Mouse (Mus musculus): ENCODE measurements around the gene Daam1. TPM values are rescaled to one million over a fixed set of nuclear protein-coding genes. Genes with fewer than 3 reads are reported as not detected.

The Daam1 gene
- total RNA-seq, 4 experiments from 2014 or later, result 22.6 to 28.0 (median 26.9) TPM

DNA sequence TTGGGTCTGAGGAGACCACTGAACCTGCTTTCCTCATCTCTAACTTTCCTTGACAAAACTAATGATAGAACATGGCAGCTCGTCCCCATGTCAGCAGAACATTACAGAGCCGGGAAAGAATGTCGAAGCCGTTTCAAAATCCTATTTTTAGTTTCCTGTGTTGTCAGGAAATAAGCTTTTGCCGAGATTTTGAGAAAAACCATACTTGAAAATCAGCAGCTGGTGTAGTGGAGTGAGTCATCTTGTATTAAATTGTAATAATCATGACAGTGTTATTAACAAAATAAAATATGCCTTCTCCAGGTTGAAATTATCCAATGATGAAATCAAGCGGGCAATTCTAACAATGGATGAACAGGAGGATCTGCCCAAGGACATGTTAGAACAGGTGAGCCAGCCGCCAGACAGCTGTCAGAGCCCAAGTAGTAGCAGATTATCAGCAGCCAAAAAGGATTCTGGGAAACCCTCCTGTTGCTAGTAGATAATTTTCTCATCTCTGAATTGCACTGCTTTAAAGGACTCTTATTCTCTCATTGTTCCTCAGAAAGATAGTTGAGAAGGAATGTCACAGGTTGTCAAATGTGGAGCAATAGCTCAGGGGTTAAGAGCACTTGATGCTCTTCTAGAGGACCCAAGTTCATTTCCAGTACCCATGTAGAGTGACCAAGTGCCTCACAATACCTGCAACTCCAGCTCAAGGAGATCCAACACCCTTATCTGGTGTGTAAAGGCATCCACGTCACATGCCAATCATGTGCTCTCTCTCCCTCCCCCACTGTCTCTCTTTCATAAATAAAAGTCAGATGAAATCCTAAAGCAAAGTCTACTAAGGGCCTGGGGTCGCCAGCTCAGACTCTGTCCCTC lies 140.1 kb downstream of the Daam1 start:
- DNase-seq, result no peak

DNA sequence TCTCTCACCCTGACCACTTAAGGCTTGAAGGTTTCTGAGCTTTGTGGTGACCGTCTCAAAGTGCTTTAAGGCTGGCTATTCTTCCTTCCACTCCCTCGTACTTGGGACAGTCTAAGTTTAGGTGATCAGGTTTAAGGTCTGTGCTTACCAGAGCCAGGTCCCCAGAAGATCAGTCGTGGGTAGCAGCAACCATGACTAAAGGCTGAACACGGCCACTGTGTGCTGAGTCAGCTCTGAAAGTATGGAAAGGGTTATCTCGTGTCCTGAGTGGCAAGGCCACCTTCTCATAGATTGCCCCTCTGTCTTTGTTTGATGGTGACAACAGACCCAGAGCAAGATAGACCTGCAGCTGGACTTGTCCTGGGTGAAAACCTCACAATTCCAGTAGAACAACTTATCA lies 141.2 kb downstream of the Daam1 start:
- DNase-seq, result no peak

DNA sequence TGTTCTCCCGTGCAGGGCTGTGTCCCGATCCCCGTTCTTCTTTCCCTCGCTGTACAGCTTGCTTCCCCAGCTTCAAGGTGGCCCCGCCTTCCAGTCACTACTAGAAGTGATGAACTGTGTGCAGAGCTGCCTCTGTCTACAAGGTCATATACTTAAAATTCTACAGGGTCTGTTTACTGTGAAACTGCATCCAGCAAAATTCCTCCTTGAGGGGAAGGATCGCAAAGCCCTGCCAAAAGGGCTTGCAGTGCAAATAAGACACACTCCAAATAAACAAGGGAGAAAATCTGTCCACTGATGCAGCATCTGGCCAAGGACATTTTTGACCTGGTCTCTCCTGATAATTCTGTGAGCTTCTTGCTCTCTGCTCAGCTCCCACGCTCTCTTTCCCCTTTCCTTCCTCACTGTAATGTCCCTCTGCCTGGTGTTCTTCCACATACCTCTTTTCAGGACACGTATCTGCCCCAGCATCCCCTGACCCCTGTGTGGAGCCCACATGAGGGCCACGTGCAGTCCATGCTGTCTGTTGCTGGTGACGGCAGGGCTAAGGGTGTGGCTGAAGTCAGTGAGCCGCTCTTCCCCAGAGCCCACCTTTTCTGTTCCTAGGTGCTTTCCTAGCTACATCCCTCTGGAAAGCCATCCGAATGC lies 141.9 kb downstream of the Daam1 start:
- peak; percentile 26 for DNase-seq

DNA sequence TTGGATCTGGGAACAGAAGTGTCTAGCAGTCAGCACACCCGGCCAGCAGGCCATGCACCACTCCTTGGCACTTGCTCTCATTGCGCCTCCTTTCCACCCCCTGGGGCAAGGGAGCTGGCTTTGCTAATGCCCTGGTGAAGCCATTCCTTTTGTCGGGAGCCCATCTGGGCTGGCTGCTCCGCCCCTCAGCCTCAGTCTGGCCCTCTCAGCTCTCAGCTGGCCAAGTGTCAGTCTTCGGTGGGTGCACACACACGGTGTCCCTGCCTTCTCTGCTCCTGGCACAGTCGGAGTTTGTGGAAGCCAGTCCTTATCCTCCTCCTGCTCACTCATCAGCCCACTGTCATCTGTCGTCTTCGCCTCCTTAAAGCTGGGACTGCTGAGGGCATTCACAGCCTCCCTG lies 142.7 kb downstream of the Daam1 start:
- DNase-seq, result no peak

DNA sequence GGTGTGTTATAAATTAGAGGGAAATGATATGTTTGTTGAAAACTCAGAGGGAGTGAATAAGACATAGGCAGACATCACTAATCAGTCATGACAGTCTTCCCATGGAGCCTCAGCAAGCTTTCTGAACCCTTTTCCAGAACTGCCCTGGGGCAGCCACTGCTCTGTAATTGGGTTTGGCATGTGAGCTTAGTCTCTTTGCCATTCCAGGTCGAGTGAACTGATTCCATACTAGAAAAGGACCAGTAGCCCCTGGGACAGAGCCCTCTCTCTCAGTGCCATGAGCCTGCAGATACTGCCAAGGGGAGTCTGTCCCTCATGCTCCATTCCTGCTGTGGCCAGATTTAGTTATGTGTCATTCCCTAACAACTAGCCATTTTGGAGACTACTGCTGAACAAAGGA lies 144.7 kb downstream of the Daam1 start:
- DNase-seq, result no peak

DNA sequence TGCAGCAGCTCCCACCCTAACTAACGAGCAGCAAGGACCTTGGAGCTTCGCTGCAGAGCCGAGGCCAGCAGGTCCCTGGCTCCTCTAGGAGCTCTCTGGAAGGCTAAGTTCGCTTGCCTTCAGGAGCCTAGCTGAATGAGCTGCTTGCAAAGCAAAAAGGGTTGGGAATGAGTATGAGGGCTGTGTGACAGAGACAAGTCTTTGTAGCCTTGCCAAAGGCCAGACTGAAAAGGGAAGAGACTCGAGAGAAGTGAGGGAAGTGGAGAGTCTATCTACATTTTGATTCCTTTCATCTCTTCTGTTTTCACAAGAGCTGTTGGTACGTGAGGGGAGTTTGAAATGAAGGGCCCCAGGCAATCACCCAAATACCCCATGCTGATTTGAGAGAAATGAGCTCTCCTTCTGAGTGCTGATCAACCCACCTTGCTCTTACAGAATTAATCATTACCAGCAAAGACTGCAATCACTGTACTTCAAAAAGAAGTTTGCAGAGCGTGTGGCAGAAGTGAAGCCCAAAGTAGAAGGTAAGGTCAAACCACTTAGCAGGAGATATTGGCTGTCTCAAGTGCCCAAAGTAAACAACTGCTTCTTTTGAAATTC lies 145.6 kb downstream of the Daam1 start:
- DNase-seq, result peak; percentile 36

DNA sequence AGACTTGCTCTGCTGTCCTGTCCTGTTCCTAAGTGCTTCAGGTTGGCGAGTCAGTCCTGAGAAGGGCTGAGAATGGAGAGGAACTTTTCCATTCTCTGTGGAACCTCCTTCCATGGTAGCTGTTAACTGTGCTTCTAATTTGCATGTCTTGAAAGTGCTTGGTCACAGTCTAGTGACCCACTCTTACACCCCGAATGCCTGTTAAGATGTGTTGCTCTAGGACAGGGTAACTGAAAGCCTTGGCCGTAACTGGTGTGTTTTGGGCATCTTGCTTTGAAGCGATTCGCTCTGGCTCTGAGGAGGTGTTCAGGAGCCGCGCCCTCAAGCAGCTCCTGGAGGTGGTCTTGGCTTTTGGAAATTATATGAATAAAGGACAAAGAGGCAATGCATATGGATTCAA lies 146.5 kb downstream of the Daam1 start:
- DNase-seq, result no peak

DNA sequence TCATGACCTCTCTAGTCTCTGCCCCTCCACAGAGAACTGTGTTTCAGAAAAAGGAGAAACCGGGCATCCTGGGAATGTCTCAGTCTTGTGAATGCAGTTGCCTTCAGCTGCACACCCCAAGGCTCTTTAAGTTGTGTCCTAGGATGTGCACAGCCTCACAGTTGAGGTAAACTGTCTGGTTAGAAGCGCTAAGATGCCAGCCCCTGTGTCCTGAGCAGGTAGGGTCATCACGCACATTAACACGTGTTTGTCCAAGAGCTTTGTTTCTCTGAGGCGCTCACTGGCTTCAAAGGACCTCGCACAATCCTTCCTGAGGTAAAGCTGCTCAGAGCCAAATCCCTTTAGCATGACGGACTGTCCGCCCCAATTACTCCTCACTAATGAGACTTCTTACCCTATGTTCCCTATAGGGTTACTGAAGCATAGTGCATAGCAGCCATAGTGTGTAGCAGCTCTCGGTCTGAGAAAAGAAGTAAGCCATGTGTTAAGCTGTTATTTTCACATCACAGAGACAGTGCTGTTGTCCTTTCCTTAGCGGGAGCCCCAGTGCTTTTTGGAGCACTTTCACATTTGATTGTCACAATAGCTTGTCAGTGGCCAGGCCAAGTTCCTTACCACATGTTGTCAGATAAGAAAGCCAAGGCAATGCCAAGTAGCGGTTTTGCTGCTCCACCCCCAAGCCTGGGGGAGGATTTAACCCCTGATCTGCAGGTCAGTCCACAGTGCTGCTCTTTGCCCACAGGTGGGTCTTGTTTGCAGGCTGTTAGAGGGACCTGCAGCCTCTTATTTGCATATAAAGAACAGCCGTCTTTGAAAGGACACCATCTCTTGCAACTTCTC lies 147.9 kb downstream of the Daam1 start:
- DNase-seq, result peak; percentile 45

DNA sequence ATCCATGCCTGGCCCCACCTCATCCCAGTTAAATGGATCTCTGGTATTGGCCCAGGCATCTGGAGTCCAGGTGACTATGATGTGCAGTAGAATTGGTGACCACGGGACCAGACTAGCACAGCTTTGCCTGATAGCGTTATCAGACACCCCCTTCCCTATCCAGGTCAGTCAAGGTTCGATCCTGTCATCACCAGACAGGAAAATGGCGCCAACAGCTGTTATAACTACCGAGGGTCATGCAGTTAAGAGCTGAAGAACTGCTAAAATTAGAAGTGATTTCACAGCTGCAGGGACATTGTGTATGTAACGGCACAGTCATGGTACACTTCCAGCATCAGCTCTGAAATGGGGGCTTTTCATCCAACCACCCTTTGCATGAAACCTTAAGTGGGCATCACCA lies 149.3 kb downstream of the Daam1 start:
- DNase-seq, result no peak

DNA sequence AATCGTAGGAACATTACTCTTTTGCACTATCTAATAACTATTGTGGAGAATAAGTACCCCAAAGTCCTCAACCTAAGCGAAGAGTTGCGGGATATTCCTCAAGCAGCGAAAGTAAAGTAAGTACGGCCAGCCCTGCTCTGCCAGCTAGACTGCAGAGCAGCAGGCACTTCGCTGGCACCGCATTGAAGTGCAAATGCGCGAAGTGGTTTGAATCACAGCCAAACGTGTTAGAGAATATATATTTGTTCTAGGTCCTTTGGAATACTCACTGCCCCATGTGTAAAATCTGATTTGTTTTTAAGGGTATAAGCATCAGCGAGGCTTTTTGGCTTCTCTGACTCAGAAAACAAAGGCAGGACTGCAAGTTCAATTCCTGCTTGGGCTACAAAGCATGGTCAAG lies 149.9 kb downstream of the Daam1 start:
- no peak for DNase-seq

DNA sequence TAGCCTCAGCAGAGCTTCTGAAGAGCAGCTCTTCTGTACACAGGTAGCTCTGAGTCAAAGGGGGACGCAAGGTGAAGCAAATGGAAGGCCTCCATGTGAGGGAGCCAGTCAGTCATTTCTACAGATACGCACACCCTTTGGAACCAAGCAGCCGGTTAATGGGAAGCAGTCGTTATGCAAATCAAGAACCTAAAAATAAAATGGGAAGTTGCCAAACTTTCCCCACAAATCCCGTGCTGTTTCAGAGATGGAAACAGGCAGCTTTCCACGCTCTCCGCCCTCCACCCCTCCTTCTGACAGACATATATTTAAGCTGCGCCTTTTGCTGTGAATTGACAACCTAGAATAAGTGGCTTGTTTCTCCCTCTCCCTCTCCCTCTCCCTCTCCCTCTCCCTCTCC lies 150.4 kb downstream of the Daam1 start:
- DNase-seq, result no peak

DNA sequence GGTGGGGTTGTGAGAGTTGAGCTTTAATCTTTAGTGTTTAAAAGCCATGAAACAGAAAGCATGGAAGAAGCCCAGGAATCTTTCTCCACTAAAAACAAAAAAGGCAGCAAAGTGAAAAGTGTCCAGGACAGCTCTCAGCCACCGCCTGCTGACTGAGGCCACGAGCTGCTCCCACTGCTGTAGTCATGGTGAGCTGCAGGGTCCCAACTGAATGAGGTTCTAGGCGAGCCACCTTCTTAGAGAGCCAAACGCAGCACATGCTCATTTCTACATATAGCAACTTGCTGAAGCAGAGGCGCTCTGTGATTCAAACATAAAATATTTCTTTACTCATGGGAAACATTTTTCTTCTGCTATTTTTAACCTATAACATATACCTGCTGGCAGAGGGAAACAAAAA lies 150.9 kb downstream of the Daam1 start:
- no peak for DNase-seq

DNA sequence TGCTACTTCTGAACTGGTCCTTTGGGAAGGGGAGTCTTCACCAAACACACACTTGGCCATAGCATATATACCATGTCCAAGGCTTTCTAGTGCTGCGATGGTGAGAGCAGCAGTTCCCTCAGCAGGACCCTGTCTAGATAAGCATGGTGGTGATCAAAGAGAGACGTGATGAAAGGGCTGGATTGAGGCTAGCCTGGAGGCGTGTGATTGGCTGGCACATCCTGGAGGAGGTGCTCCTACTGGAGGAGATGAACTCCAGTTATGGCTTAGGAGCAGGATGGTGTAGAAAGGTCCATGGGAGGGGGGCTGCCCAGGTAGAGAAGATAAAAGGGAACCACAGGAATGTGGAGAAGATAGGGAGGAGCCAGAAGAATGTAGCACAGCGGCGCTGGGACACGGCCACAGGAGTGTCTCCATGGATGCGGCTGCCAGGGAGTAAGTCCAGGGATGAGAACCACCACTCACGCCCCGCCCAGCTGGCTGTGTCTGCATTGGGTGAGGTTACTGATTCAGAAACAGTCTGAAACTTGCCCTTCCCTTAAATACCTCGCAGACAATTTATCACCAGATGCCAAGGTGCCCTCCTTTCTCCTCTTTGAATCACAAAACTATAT lies 152.3 kb downstream of the Daam1 start:
- no peak for DNase-seq

DNA sequence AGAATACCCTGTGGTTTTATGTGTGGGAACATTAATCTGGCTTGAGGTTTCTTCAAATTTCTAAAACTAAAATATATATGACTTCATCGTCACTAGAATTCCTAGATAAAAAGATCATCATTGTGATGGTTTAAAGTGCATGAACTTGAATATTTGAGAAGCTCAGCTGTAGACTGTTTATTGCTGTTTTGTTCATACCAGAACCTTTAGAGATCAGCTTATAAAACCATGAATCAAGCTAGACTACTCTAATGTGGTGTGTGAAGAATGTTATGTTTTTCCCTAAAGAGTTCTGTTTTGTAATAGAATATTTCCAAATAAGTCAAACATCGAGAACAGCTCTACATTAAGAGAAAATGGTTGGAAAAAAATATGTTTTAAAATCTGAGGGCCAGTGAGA lies 156.3 kb downstream of the Daam1 start:
- DNase-seq, result no peak

DNA sequence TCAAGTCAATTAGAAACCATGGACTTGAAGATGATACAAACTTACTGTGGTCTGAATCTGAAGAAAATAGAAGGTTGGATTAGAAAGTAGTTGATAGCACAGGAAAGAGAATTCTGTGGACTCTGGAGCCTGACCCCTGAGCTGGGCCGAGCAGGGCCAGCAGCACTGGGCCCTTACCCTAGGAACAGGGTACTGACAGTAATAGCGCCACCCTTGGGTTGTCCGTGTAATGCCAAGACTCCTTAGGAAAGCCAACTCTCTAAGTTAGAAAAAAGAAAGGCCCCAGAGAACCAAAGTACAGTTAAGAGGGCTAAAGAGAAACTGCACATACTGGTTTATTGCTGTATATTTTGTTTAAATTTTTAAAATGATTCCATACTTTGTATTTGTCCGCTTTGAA lies 157.0 kb downstream of the Daam1 start:
- no peak for DNase-seq

DNA sequence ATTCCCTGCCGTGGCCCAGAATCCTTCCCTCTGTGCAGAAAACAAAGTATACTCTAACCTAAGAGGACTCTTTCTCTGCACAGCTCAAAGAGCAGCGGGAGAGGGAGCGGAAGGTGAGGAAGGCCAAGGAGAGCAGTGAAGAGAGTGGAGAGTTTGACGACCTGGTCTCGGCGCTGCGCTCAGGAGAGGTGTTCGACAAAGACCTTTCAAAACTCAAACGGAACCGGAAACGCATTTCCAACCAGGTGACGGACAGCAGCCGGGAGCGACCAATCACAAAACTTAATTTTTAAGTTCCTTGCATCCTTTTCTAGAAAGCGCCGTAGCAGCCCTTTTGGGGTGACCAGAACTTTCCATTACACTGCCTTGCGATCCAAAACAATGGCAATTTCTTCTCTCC lies 158.7 kb downstream of the Daam1 start:
- DNase-seq, result no peak

DNA sequence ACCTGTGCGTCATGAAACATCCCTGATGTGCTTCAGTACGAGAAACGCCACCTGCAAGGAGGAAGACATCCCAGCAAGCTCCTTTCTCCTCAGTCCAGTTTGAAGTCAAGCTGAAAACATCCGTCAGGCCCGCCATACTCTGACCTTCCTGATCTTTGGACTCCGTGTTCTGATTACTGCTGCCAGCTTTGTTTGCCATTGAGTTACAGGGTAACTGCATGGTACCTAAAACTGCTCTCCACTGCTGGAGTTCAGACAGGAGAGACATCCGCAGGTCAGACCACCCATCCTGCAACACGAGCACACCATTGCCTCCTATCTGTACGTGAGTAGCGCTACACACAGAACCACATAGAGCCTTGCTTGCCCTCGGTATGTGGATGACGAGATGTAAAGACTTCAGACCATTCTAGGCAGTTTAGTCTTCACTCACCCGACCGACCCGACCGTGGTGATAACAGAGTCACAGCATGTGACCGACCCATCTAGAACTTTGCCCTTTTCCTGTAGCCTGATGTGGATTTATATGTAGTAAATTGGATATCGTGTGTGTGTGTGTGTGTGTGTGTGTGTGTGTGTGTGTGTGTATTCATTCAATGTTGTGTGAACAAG lies 161.8 kb downstream of the Daam1 start:
- no peak for DNase-seq

DNA sequence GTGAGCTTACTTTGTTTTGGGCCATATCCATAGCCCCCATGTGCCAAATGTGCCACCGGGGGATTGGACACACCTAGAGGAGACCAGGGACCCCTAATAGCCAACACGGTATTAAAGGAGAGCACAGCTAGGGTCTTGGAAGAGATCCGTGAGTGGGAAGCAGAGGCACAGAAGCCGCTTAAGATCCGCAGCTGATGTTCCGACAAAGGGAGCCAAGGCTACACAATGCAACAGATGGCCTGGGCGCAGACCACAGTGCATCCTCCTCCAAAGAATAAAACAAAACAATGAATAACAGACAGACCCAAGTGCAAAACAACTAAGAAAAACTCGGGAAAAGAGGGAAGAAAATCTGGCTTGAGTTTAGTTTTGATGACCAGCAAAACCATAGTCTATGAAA lies 165.0 kb downstream of the Daam1 start:
- DNase-seq, result no peak

DNA sequence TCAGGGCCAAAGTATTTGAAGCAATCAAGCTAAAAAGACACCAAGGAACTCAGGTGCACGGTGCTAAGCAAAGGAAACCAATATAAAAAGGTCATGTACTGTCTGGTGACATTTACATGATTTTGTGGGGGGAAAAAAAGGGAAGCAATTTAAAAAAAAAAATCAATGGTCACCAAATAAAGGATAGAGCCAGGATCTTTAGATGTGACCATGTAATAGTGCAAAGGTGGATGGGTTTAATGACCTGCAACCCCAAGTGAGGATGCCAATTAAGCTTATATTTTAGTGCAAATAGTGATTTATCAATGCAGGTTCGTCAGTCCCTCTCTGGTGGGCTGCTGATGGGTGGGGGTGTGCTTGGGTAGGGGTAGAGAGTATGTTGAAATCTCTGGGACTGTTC lies 166.0 kb downstream of the Daam1 start:
- no peak for DNase-seq

DNA sequence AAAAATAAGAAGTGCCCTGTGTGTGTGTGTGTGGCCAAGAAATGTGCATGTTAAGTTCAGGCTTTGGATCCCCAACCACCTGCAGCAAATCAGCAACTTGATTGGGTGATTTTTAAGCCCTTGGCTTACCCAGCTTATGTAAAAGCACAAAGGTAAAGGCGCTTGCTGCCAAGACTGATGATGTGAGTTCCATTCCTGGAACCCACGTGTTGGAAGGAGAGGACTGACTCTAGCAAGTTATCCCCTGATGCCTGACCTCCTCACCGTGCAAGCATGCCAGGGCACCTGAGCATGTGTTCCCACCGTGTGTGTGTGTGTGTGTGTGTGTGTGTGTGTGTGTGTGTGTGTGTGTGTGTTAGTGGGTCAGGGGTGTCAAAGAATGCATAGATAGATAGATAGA lies 166.5 kb downstream of the Daam1 start:
- no peak for DNase-seq

DNA sequence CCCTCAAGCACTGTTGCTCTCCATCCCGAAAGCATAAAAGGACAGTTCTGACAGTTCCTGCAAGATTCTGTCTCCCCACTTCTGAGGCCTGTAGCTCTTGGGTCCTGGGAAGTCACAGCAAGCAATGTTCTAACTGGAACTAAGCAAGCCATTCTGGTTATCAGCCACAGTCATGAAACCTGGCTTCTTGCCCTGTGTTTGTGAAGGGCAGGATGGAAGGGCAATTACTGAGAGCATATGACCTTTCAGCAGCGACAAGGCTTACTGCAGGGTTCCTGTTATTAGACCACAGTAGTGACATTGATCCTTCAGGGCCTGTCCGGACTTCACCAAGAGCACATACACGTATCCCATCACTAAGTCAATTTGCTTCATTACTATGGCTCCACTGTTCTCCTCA lies 167.8 kb downstream of the Daam1 start:
- peak; percentile 66 for DNase-seq

DNA sequence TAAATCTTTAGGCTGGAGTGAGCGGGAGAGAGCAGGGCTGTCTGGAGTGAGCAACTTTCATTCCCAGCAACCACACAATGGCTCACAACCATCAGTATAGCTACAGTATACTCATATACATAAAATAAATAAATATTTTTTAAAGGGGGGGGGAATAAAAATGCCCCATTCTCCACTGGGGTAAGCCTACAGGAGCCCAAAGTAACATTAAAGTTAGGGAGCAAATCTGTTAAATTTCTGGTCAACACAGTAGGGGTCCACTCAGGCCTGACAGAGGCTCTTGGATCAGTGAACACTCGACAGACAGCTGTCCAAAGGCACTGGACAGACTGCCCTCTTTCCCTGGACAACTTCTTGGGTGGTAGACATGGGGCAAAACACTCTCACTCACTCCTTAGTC lies 168.8 kb downstream of the Daam1 start:
- no peak for DNase-seq

All from adrenal gland, adult 8-10 months (tissue).